Mouse (Mus musculus) hindbrain, embryonic 13.5 days (tissue): ENCODE data around the gene Grhl3. TPM values are rescaled to one million over a fixed set of nuclear protein-coding genes. Genes with fewer than 3 reads are reported as not detected.

Experiments
- ATAC-seq: fragments of 200-750 bp; cut with Nextera tagmentation; 2 replicates; pipeline ENCODE4 v1.8.0; 2017; ENCODE audit warnings: moderate TSS enrichment; ENCODE audit not compliant: low FRiP score
- H3K27ac ChIP-seq: fragments of 300-500 bp; sonication (generic); 2 replicates; pipeline ENCODE4 v1.5.1; 2015; ENCODE audit warnings: inconsistent platforms, mild to moderate bottlenecking, moderate library complexity
- H3K27me3 ChIP-seq: fragments of 300-500 bp; sonication (generic); 2 replicates; pipeline ENCODE4 v1.6.1; 2015; ENCODE audit warnings: mild to moderate bottlenecking, inconsistent platforms
- H3K36me3 ChIP-seq: fragments of 300-500 bp; sonication (generic); 2 replicates; pipeline ENCODE4 v1.6.1; 2015; ENCODE audit warnings: mild to moderate bottlenecking, inconsistent platforms
- H3K4me1 ChIP-seq: fragments of 300-500 bp; sonication (generic); replicated peaks from 2 replicates; pipeline ENCODE4 v1.6.1; 2015; ENCODE audit warnings: inconsistent platforms
- H3K4me2 ChIP-seq: fragments of 300-500 bp; sonication (generic); 2 replicates; pipeline ENCODE4 v1.6.1; 2015; ENCODE audit warnings: inconsistent platforms, mild to moderate bottlenecking, moderate library complexity
- H3K4me3 ChIP-seq: fragments of 300-500 bp; sonication (generic); 2 replicates; pipeline ENCODE4 v1.5.1; 2015; ENCODE audit warnings: mild to moderate bottlenecking, inconsistent platforms
- H3K9ac ChIP-seq: fragments of 300-500 bp; sonication (generic); 2 replicates; pipeline ENCODE4 v1.6.1; 2015; ENCODE audit warnings: mild to moderate bottlenecking, inconsistent platforms
- H3K9me3 ChIP-seq: fragments of 300-500 bp; sonication (generic); 2 replicates; pipeline ENCODE4 v1.6.1; 2016; ENCODE audit warnings: inconsistent platforms
- WGBS: fragments of 180-500 bp; shearing (Covaris S2); methylation state at CpG from one replicate; pipeline ENCODE4 v1.1.7; 2015; 5-methylcytosine and 5-hydroxymethylcytosine counted together
- polyA plus RNA-seq: library from polyadenylated mRNA; unstranded; fragments of >200 nt; fragmentation: Nextera tagmentation; extraction: Ambion mirVana; gene quantifications from 2 replicates; pipeline ENCODE4 v1.2.1, GENCODE M21; 2015

Grhl3 gene
- polyA plus RNA-seq, 1 experiment from 2014 or later = 0.90 TPM

- no peaks in the 10 kb centered on the region for H3K27me3 ChIP-seq
- H3K9ac ChIP-seq = no peak overlapping the region
- no peak overlapping the region for H3K27ac ChIP-seq
- no peak overlapping the region for H3K4me3 ChIP-seq
- WGBS = 18% methylated on average over 8 of the region's 8 CpGs
- H3K4me1 ChIP-seq = peaks cover 46% of the 10 kb centered on the region
- no peak for ATAC-seq
- no peaks in the 10 kb centered on the region for H3K36me3 ChIP-seq
- H3K4me2 ChIP-seq = peak overlapping the region; percentile 29
- H3K9me3 ChIP-seq = no peaks in the 10 kb centered on the region
These were observed 28.3 kb downstream of the Grhl3 start for GRCm38 (mm10) chr4:135545080-135545511.

- peaks cover 50% of the 10 kb centered on the region for H3K4me1 ChIP-seq
- no peak for ATAC-seq
These were observed 29.1 kb downstream of the Grhl3 start for GRCm38 (mm10) chr4:135544284-135544683.

GRCm38 (mm10) chr4:135540057-135540456 is 33.4 kb downstream of the Grhl3 start:
- peak; percentile 65; the same call in 1 of the 2 replicates for ATAC-seq
- Histone ChIP-seq H3K4me2 (no peak overlapping the region), H3K4me1 (peaks cover 21% of the 10 kb centered on the region), H3K27ac (peak overlapping the region; percentile 46), H3K27me3 (peaks cover 5% of the 10 kb centered on the region; the same call in 1 of the 2 replicates), H3K9me3 (no peaks in the 10 kb centered on the region), H3K36me3 (no peaks in the 10 kb centered on the region), H3K9ac (no peak overlapping the region), H3K4me3 (no peak overlapping the region)
- WGBS = 39% methylated on average over 9 of the region's 9 CpGs

More at GRCm38 (mm10) chr4:135544284-135544683, 29.1 kb downstream of the Grhl3 start:
- no peak overlapping the region for H3K4me2 ChIP-seq
- no peak overlapping the region for H3K27ac ChIP-seq
- H3K4me3 ChIP-seq = no peak overlapping the region
- no peak overlapping the region for H3K9ac ChIP-seq
- no peaks in the 10 kb centered on the region for H3K36me3 ChIP-seq
- 76% methylated on average over 2 of the region's 2 CpGs for WGBS
- H3K9me3 ChIP-seq = no peaks in the 10 kb centered on the region
- H3K27me3 ChIP-seq = no peaks in the 10 kb centered on the region

GRCm38 (mm10) chr4:135539056-135539455 is 34.4 kb downstream of the Grhl3 start:
- H3K9ac ChIP-seq = no peak overlapping the region
- no peaks in the 10 kb centered on the region for H3K36me3 ChIP-seq
- H3K4me2 ChIP-seq = no peak overlapping the region
- no peak overlapping the region for H3K4me3 ChIP-seq
- H3K4me1 ChIP-seq = peaks cover 11% of the 10 kb centered on the region
- H3K9me3 ChIP-seq = no peaks in the 10 kb centered on the region
- peaks cover 5% of the 10 kb centered on the region; the same call in 1 of the 2 replicates for H3K27me3 ChIP-seq
- ATAC-seq = no peak
- H3K27ac ChIP-seq = no peak overlapping the region
- WGBS = 83% methylated on average over 12 of the region's 12 CpGs

GRCm38 (mm10) chr4:135535021-135535420 is 38.4 kb downstream of the Grhl3 start:
- Histone ChIP-seq H3K9ac (no peak overlapping the region), H3K27me3 (peaks cover 5% of the 10 kb centered on the region; the same call in 1 of the 2 replicates), H3K4me3 (no peak overlapping the region), H3K4me2 (no peak overlapping the region), H3K36me3 (no peaks in the 10 kb centered on the region), H3K27ac (no peak overlapping the region), H3K9me3 (no peaks in the 10 kb centered on the region), H3K4me1 (peaks cover 14% of the 10 kb centered on the region)
- 95% methylated on average over 3 of the region's 3 CpGs for WGBS
- ATAC-seq = no peak

- H3K27me3 ChIP-seq = peaks cover 5% of the 10 kb centered on the region; the same call in 1 of the 2 replicates
- H3K9ac ChIP-seq = no peak overlapping the region
- H3K27ac ChIP-seq = no peak overlapping the region
- 0 out of 2 replicates have a peak, but pooled peaks cover 8% of the 10 kb centered on the region for H3K4me1 ChIP-seq
- no peak for ATAC-seq
- H3K4me2 ChIP-seq = no peak overlapping the region
- no peaks in the 10 kb centered on the region for H3K36me3 ChIP-seq
- no peaks in the 10 kb centered on the region for H3K9me3 ChIP-seq
- 80% methylated on average over 6 of the region's 6 CpGs for WGBS
- H3K4me3 ChIP-seq = no peak overlapping the region
These were observed 40.4 kb downstream of the Grhl3 start for GRCm38 (mm10) chr4:135533001-135533400.

- peaks cover 9% of the 10 kb centered on the region for H3K27me3 ChIP-seq
- no peak overlapping the region for H3K4me3 ChIP-seq
- H3K36me3 ChIP-seq = no peaks in the 10 kb centered on the region
- WGBS = 47% methylated on average over 9 of the region's 9 CpGs
- H3K4me1 ChIP-seq = peaks cover 8% of the 10 kb centered on the region; the same call in 1 of the 2 replicates
- no peak overlapping the region for H3K9ac ChIP-seq
- H3K4me2 ChIP-seq = no peak overlapping the region
- 0 out of 2 replicates have a peak overlapping the region, but pooled peaks have one; percentile 9 for H3K27ac ChIP-seq
- no peaks in the 10 kb centered on the region for H3K9me3 ChIP-seq
- ATAC-seq = no peak
These were observed 41.4 kb downstream of the Grhl3 start for GRCm38 (mm10) chr4:135531771-135532613.

- H3K4me3 ChIP-seq = no peak overlapping the region
- no peaks in the 10 kb centered on the region for H3K36me3 ChIP-seq
- no peak overlapping the region for H3K9ac ChIP-seq
- no peak overlapping the region for H3K4me2 ChIP-seq
- 0 out of 2 replicates have a peak overlapping the region, but pooled peaks have one; percentile 9 for H3K27ac ChIP-seq
- peaks cover 9% of the 10 kb centered on the region for H3K27me3 ChIP-seq
- whole genome bisulfite sequencing = 82% methylated on average over 9 of the region's 9 CpGs
- H3K4me1 ChIP-seq = peaks cover 15% of the 10 kb centered on the region
- ATAC-seq = no peak
- no peaks in the 10 kb centered on the region for H3K9me3 ChIP-seq
These were observed 42.2 kb downstream of the Grhl3 start for GRCm38 (mm10) chr4:135531236-135531635.

- Histone ChIP-seq H3K36me3 (no peaks in the 10 kb centered on the region), H3K4me3 (no peak overlapping the region), H3K9me3 (no peaks in the 10 kb centered on the region), H3K27me3 (peaks cover 9% of the 10 kb centered on the region), H3K27ac (no peak overlapping the region), H3K9ac (no peak overlapping the region), H3K4me2 (no peak overlapping the region), H3K4me1 (peaks cover 24% of the 10 kb centered on the region)
- WGBS = 62% methylated on average over 2 of the region's 2 CpGs
- no peak for ATAC-seq
These were observed 43.2 kb downstream of the Grhl3 start for GRCm38 (mm10) chr4:135530270-135530669.

- WGBS = 13% methylated on average over 14 of the region's 14 CpGs
- Histone ChIP-seq H3K27me3 (peaks cover 13% of the 10 kb centered on the region; the same call in 1 of the 2 replicates), H3K4me2 (peak overlapping the region; percentile 16; the same call in 1 of the 2 replicates), H3K4me3 (no peak overlapping the region), H3K36me3 (no peaks in the 10 kb centered on the region), H3K4me1 (peaks cover 28% of the 10 kb centered on the region), H3K27ac (no peak overlapping the region), H3K9me3 (no peaks in the 10 kb centered on the region), H3K9ac (peak overlapping the region; percentile 46; the same call in 1 of the 2 replicates)
- ATAC-seq = peak; percentile 59
These were observed 47.3 kb downstream of the Grhl3 start for GRCm38 (mm10) chr4:135526039-135526710.

GRCm38 (mm10) chr4:135525057-135525456 is 48.4 kb downstream of the Grhl3 start:
- Histone ChIP-seq H3K4me3 (no peak overlapping the region), H3K27ac (no peak overlapping the region), H3K9ac (no peak overlapping the region), H3K27me3 (peaks cover 17% of the 10 kb centered on the region; the same call in 1 of the 2 replicates), H3K4me2 (no peak overlapping the region), H3K9me3 (no peaks in the 10 kb centered on the region), H3K36me3 (no peaks in the 10 kb centered on the region), H3K4me1 (peaks cover 28% of the 10 kb centered on the region)
- 65% methylated on average over 12 of the region's 12 CpGs for WGBS
- no peak for ATAC-seq

GRCm38 (mm10) chr4:135523939-135524338 is 49.5 kb downstream of the Grhl3 start:
- no peaks in the 10 kb centered on the region for H3K9me3 ChIP-seq
- ATAC-seq = no peak
- H3K4me1 ChIP-seq = peaks cover 28% of the 10 kb centered on the region
- H3K4me3 ChIP-seq = no peak overlapping the region
- H3K27me3 ChIP-seq = peaks cover 17% of the 10 kb centered on the region; the same call in 1 of the 2 replicates
- no peaks in the 10 kb centered on the region for H3K36me3 ChIP-seq
- H3K4me2 ChIP-seq = no peak overlapping the region
- WGBS = 3% methylated on average over 6 of the region's 7 CpGs
- no peak overlapping the region for H3K27ac ChIP-seq
- H3K9ac ChIP-seq = no peak overlapping the region
